Mouse (Mus musculus) heart, postnatal 0 days (tissue): ENCODE results near the gene Actr1a.

Experiments used
- CTCF ChIP-seq: IDR thresholded peaks from 2 replicates; pipeline ENCODE4 v1.5.1; 2016; ENCODE audit warnings: antibody characterized with exemption, control low read depth, low read depth
- EP300 ChIP-seq: IDR thresholded peaks from 2 replicates; pipeline ENCODE4 v1.6.1; 2016; ENCODE audit warnings: antibody characterized with exemption, low read depth

- TF ChIP-seq CTCF (no peak), EP300 (no peak)
These were observed at the start of gene Actr1a for GRCm38 (mm10) chr19:46395109-46396009.
